Mouse (Mus musculus): ENCODE results near the gene Gm5447. TPM values are rescaled to one million over a fixed set of nuclear protein-coding genes. Genes with fewer than 3 reads are reported as not detected.

The Gm5447 gene
- polyA plus RNA-seq, 1 experiment from 2014 or later, result not detected

- ATAC-seq (ENCODE audit: insufficient read depth, low FRiP score, low TSS enrichment) (no peak), DNase-seq (ENCODE audit: low spot score) (no peak)
- Histone ChIP-seq H3K27ac (ENCODE audit: low read depth, low read length) (no peak overlapping the region), H3K4me3 (ENCODE audit: low read depth, low read length) (no peak overlapping the region), H3K9ac (ENCODE audit: low read length) (no peak overlapping the region), H3K4me2 (ENCODE audit: low read depth) (no peak overlapping the region), H3K27me3 (ENCODE audit: control insufficient read depth, insufficient read depth, low read length) (0 out of 2 replicates have a peak, but pooled peaks cover 5% of the 10 kb centered on the region), H3K36me3 (ENCODE audit: control insufficient read depth, insufficient read depth, low read length) (no peaks in the 10 kb centered on the region), H3K4me1 (ENCODE audit: control insufficient read depth, insufficient read depth, low read length) (no peaks in the 10 kb centered on the region), H3K9me3 (ENCODE audit: control insufficient read depth, low read length) (no peaks in the 10 kb centered on the region)
- WGBS, result 73% methylated on average over 9 of the region's 9 CpGs
These were observed 16.2 kb downstream of the Gm5447 start for GRCm38 (mm10) chr13:30990233-30990632.

GRCm38 (mm10) chr13:30993819-30994218 is 19.8 kb downstream of the Gm5447 start:
- no peaks in the 10 kb centered on the region for H3K27me3 ChIP-seq (ENCODE audit: control insufficient read depth, insufficient read depth, low read length)
- H3K4me2 ChIP-seq (ENCODE audit: low read depth), result no peak overlapping the region
- DNase-seq (ENCODE audit: low spot score), result peak; percentile 55
- no peak overlapping the region for H3K27ac ChIP-seq (ENCODE audit: low read depth, low read length)
- H3K4me1 ChIP-seq (ENCODE audit: control insufficient read depth, insufficient read depth, low read length), result no peaks in the 10 kb centered on the region
- ATAC-seq (ENCODE audit: insufficient read depth, low FRiP score, low TSS enrichment), result no peak
- no peaks in the 10 kb centered on the region for H3K36me3 ChIP-seq (ENCODE audit: control insufficient read depth, insufficient read depth, low read length)
- H3K4me3 ChIP-seq (ENCODE audit: low read depth, low read length), result no peak overlapping the region
- H3K9ac ChIP-seq (ENCODE audit: low read length), result no peak overlapping the region
- 37% methylated on average over 3 of the region's 3 CpGs for WGBS
- no peaks in the 10 kb centered on the region for H3K9me3 ChIP-seq (ENCODE audit: control insufficient read depth, low read length)

- DNase-seq (ENCODE audit: low spot score) (no peak), ATAC-seq (ENCODE audit: insufficient read depth, low FRiP score, low TSS enrichment) (no peak)
- no peaks in the 10 kb centered on the region for H3K4me1 ChIP-seq (ENCODE audit: control insufficient read depth, insufficient read depth, low read length)
- 74% methylated on average over 6 of the region's 6 CpGs for WGBS
- H3K27me3 ChIP-seq (ENCODE audit: control insufficient read depth, insufficient read depth, low read length), result no peaks in the 10 kb centered on the region
- no peak overlapping the region for H3K4me2 ChIP-seq (ENCODE audit: low read depth)
- no peak overlapping the region for H3K4me3 ChIP-seq (ENCODE audit: low read depth, low read length)
- no peak overlapping the region for H3K9ac ChIP-seq (ENCODE audit: low read length)
- no peak overlapping the region for H3K27ac ChIP-seq (ENCODE audit: low read depth, low read length)
- no peaks in the 10 kb centered on the region for H3K36me3 ChIP-seq (ENCODE audit: control insufficient read depth, insufficient read depth, low read length)
- no peaks in the 10 kb centered on the region for H3K9me3 ChIP-seq (ENCODE audit: control insufficient read depth, low read length)
These were observed 20.4 kb downstream of the Gm5447 start for GRCm38 (mm10) chr13:30994249-30994858.

GRCm38 (mm10) chr13:30997526-30998253 is 23.7 kb downstream of the Gm5447 start:
- no peaks in the 10 kb centered on the region for H3K27me3 ChIP-seq (ENCODE audit: control insufficient read depth, insufficient read depth, low read length)
- no peak overlapping the region for H3K27ac ChIP-seq (ENCODE audit: low read depth, low read length)
- H3K9me3 ChIP-seq (ENCODE audit: control insufficient read depth, low read length), result no peaks in the 10 kb centered on the region
- no peak overlapping the region for H3K4me2 ChIP-seq (ENCODE audit: low read depth)
- WGBS, result 85% methylated on average over 8 of the region's 8 CpGs
- ATAC-seq (ENCODE audit: insufficient read depth, low FRiP score, low TSS enrichment) (no peak), DNase-seq (ENCODE audit: low spot score) (no peak)
- no peak overlapping the region for H3K4me3 ChIP-seq (ENCODE audit: low read depth, low read length)
- H3K4me1 ChIP-seq (ENCODE audit: control insufficient read depth, insufficient read depth, low read length), result no peaks in the 10 kb centered on the region
- H3K9ac ChIP-seq (ENCODE audit: low read length), result no peak overlapping the region
- no peaks in the 10 kb centered on the region for H3K36me3 ChIP-seq (ENCODE audit: control insufficient read depth, insufficient read depth, low read length)

GRCm38 (mm10) chr13:30999799-31000198 is 25.8 kb downstream of the Gm5447 start:
- Histone ChIP-seq H3K4me3 (ENCODE audit: low read depth, low read length) (no peak overlapping the region), H3K27ac (ENCODE audit: low read depth, low read length) (no peak overlapping the region), H3K9ac (ENCODE audit: low read length) (no peak overlapping the region), H3K4me1 (ENCODE audit: control insufficient read depth, insufficient read depth, low read length) (no peaks in the 10 kb centered on the region), H3K4me2 (ENCODE audit: low read depth) (no peak overlapping the region), H3K9me3 (ENCODE audit: control insufficient read depth, low read length) (no peaks in the 10 kb centered on the region), H3K27me3 (ENCODE audit: control insufficient read depth, insufficient read depth, low read length) (no peaks in the 10 kb centered on the region), H3K36me3 (ENCODE audit: control insufficient read depth, insufficient read depth, low read length) (no peaks in the 10 kb centered on the region)
- no peak for DNase-seq (ENCODE audit: low spot score)
- WGBS, result 90% methylated on average over 6 of the region's 6 CpGs
- no peak for ATAC-seq (ENCODE audit: insufficient read depth, low FRiP score, low TSS enrichment)

GRCm38 (mm10) chr13:31004458-31004857 is 30.5 kb downstream of the Gm5447 start:
- Histone ChIP-seq H3K27me3 (ENCODE audit: control insufficient read depth, insufficient read depth, low read length) (no peaks in the 10 kb centered on the region), H3K9ac (ENCODE audit: low read length) (no peak overlapping the region), H3K4me2 (ENCODE audit: low read depth) (no peak overlapping the region), H3K36me3 (ENCODE audit: control insufficient read depth, insufficient read depth, low read length) (no peaks in the 10 kb centered on the region), H3K4me3 (ENCODE audit: low read depth, low read length) (no peak overlapping the region), H3K9me3 (ENCODE audit: control insufficient read depth, low read length) (no peaks in the 10 kb centered on the region), H3K4me1 (ENCODE audit: control insufficient read depth, insufficient read depth, low read length) (no peaks in the 10 kb centered on the region), H3K27ac (ENCODE audit: low read depth, low read length) (no peak overlapping the region)
- ATAC-seq (ENCODE audit: insufficient read depth, low FRiP score, low TSS enrichment), result no peak
- WGBS, result 68% methylated on average over 12 of the region's 12 CpGs
- no peak for DNase-seq (ENCODE audit: low spot score)

GRCm38 (mm10) chr13:31004995-31005394 is 31.0 kb downstream of the Gm5447 start:
- no peaks in the 10 kb centered on the region for H3K36me3 ChIP-seq (ENCODE audit: control insufficient read depth, insufficient read depth, low read length)
- no peak overlapping the region for H3K27ac ChIP-seq (ENCODE audit: low read depth, low read length)
- H3K9me3 ChIP-seq (ENCODE audit: control insufficient read depth, low read length), result no peaks in the 10 kb centered on the region
- H3K4me2 ChIP-seq (ENCODE audit: low read depth), result no peak overlapping the region
- no peaks in the 10 kb centered on the region for H3K4me1 ChIP-seq (ENCODE audit: control insufficient read depth, insufficient read depth, low read length)
- no peak overlapping the region for H3K9ac ChIP-seq (ENCODE audit: low read length)
- no peak overlapping the region for H3K4me3 ChIP-seq (ENCODE audit: low read depth, low read length)
- no peak for ATAC-seq (ENCODE audit: insufficient read depth, low FRiP score, low TSS enrichment)
- H3K27me3 ChIP-seq (ENCODE audit: control insufficient read depth, insufficient read depth, low read length), result no peaks in the 10 kb centered on the region
- 77% methylated on average over 4 of the region's 4 CpGs for WGBS
- no peak for DNase-seq (ENCODE audit: low spot score)

- H3K4me2 ChIP-seq (ENCODE audit: low read depth), result no peak overlapping the region
- ATAC-seq (ENCODE audit: insufficient read depth, low FRiP score, low TSS enrichment), result no peak
- 93% methylated on average over 3 of the region's 3 CpGs for WGBS
These were observed 43.5 kb downstream of the Gm5447 start for GRCm38 (mm10) chr13:31017545-31017944.

GRCm38 (mm10) chr13:31021514-31021913 is 47.5 kb downstream of the Gm5447 start:
- no peaks in the 10 kb centered on the region for H3K27me3 ChIP-seq (ENCODE audit: control insufficient read depth, insufficient read depth, low read length)
- H3K9me3 ChIP-seq (ENCODE audit: control insufficient read depth, low read length), result no peaks in the 10 kb centered on the region
- H3K36me3 ChIP-seq (ENCODE audit: control insufficient read depth, insufficient read depth, low read length), result no peaks in the 10 kb centered on the region
- H3K4me1 ChIP-seq (ENCODE audit: control insufficient read depth, insufficient read depth, low read length), result no peaks in the 10 kb centered on the region
- no peak overlapping the region for H3K27ac ChIP-seq (ENCODE audit: low read depth, low read length)
- WGBS, result 68% methylated on average over 4 of the region's 4 CpGs
- ATAC-seq (ENCODE audit: insufficient read depth, low FRiP score, low TSS enrichment) (no peak), DNase-seq (ENCODE audit: low spot score) (no peak)
- H3K4me3 ChIP-seq (ENCODE audit: low read depth, low read length), result no peak overlapping the region
- no peak overlapping the region for H3K9ac ChIP-seq (ENCODE audit: low read length)
- H3K4me2 ChIP-seq (ENCODE audit: low read depth), result no peak overlapping the region

More at GRCm38 (mm10) chr13:31017545-31017944, 43.5 kb downstream of the Gm5447 start:
- Histone ChIP-seq H3K4me3 (ENCODE audit: low read depth, low read length) (no peak overlapping the region), H3K9me3 (ENCODE audit: control insufficient read depth, low read length) (no peaks in the 10 kb centered on the region), H3K27ac (ENCODE audit: low read depth, low read length) (no peak overlapping the region), H3K27me3 (ENCODE audit: control insufficient read depth, insufficient read depth, low read length) (no peaks in the 10 kb centered on the region), H3K36me3 (ENCODE audit: control insufficient read depth, insufficient read depth, low read length) (no peaks in the 10 kb centered on the region), H3K4me1 (ENCODE audit: control insufficient read depth, insufficient read depth, low read length) (no peaks in the 10 kb centered on the region), H3K9ac (ENCODE audit: low read length) (no peak overlapping the region)
- no peak for DNase-seq (ENCODE audit: low spot score)
